Mouse (Mus musculus) intestine, embryonic 16.5 days (tissue): ENCODE results near the gene Unc5b. TPM values are rescaled to one million over a fixed set of nuclear protein-coding genes. Genes with fewer than 3 reads are reported as not detected.

ENCODE experiments used
- ATAC-seq: fragments of 200-750 bp; cut with Nextera tagmentation; 2 replicates; pipeline ENCODE4 v1.8.0; 2017; ENCODE audit warnings: moderate TSS enrichment, moderate library complexity
- H3K27ac ChIP-seq: fragments of 300-500 bp; sonication (generic); 2 replicates; pipeline ENCODE4 v1.5.1; 2014; ENCODE audit warnings: mild to moderate bottlenecking, low read length
- H3K27me3 ChIP-seq: fragments of 300-500 bp; sonication (generic); replicated peaks from 2 replicates; pipeline ENCODE4 v1.6.1; 2014; ENCODE audit warnings: low read length, control low read depth, mixed read lengths; ENCODE audit not compliant: control insufficient read depth, insufficient read depth
- H3K36me3 ChIP-seq: fragments of 300-500 bp; sonication (generic); 2 replicates; pipeline ENCODE4 v1.6.1; 2014; ENCODE audit warnings: low read length, control low read depth; ENCODE audit not compliant: control insufficient read depth, insufficient read depth
- H3K4me1 ChIP-seq: fragments of 300-500 bp; sonication (generic); 2 replicates; pipeline ENCODE4 v1.6.1; 2014; ENCODE audit warnings: low read length, control low read depth, mixed read lengths; ENCODE audit not compliant: control insufficient read depth, insufficient read depth
- H3K4me2 ChIP-seq: fragments of 300-500 bp; sonication (generic); 2 replicates; pipeline ENCODE4 v1.6.1; 2014; ENCODE audit warnings: low read depth, low read length, control low read depth
- H3K4me3 ChIP-seq: fragments of 300-500 bp; sonication (generic); 2 replicates; pipeline ENCODE4 v1.5.1; 2014; ENCODE audit warnings: mild to moderate bottlenecking, low read length
- H3K9ac ChIP-seq: fragments of 300-500 bp; sonication (generic); 2 replicates; pipeline ENCODE4 v1.6.1; 2014; ENCODE audit warnings: low read depth, low read length
- H3K9me3 ChIP-seq: fragments of 300-500 bp; sonication (generic); 2 replicates; pipeline ENCODE4 v1.6.1; 2016; ENCODE audit warnings: low read length, control low read depth; ENCODE audit not compliant: control insufficient read depth
- WGBS: fragments of 180-500 bp; shearing (Covaris S2); extraction: QIAGEN DNeasy Blood & Tissue Kit; methylation state at CpG from one replicate; pipeline ENCODE4 v1.1.7; 2014; 5-methylcytosine and 5-hydroxymethylcytosine counted together
- polyA plus RNA-seq: library from polyadenylated mRNA; unstranded; fragments of >200 nt; fragmentation: Nextera tagmentation; extraction: Ambion mirVana; gene quantifications from 2 replicates; pipeline ENCODE4 v1.2.1, GENCODE M21; 2015

Gene Unc5b
- polyA plus RNA-seq, 1 experiment from 2014 or later: 4.6 TPM

- no peaks in the 10 kb centered on the region for H3K9me3 ChIP-seq
- H3K36me3 ChIP-seq: no peaks in the 10 kb centered on the region
- no peak for ATAC-seq
- H3K4me1 ChIP-seq: peaks cover 13% of the 10 kb centered on the region
- H3K4me3 ChIP-seq: no peak overlapping the region
- no peaks in the 10 kb centered on the region for H3K27me3 ChIP-seq
- no peak overlapping the region for H3K4me2 ChIP-seq
- H3K9ac ChIP-seq: no peak overlapping the region
- no peak overlapping the region for H3K27ac ChIP-seq
Observed at GRCm38 (mm10) chr10:60756146-60756545, 75.2 kb downstream of the Unc5b start.

GRCm38 (mm10) chr10:60753941-60754340 lies 77.4 kb downstream of the Unc5b start:
- H3K36me3 ChIP-seq: no peaks in the 10 kb centered on the region
- H3K9me3 ChIP-seq: no peaks in the 10 kb centered on the region
- no peak overlapping the region for H3K27ac ChIP-seq
- no peaks in the 10 kb centered on the region for H3K27me3 ChIP-seq
- ATAC-seq: no peak
- H3K4me1 ChIP-seq: peaks cover 13% of the 10 kb centered on the region
- no peak overlapping the region for H3K4me3 ChIP-seq
- H3K4me2 ChIP-seq: no peak overlapping the region
- WGBS: 78% methylated on average over 8 of the region's 8 CpGs
- no peak overlapping the region for H3K9ac ChIP-seq

GRCm38 (mm10) chr10:60753261-60753660 lies 78.1 kb downstream of the Unc5b start:
- ATAC-seq: no peak
- Histone ChIP-seq H3K9ac (peak overlapping the region; percentile 71), H3K36me3 (no peaks in the 10 kb centered on the region), H3K27me3 (no peaks in the 10 kb centered on the region), H3K27ac (peak overlapping the region; percentile 62; the same call in 1 of the 2 replicates), H3K9me3 (no peaks in the 10 kb centered on the region), H3K4me1 (peaks cover 13% of the 10 kb centered on the region), H3K4me2 (peak overlapping the region; percentile 90; the same call in 1 of the 2 replicates), H3K4me3 (no peak overlapping the region)
- 73% methylated on average over 9 of the region's 9 CpGs for WGBS

DNA sequence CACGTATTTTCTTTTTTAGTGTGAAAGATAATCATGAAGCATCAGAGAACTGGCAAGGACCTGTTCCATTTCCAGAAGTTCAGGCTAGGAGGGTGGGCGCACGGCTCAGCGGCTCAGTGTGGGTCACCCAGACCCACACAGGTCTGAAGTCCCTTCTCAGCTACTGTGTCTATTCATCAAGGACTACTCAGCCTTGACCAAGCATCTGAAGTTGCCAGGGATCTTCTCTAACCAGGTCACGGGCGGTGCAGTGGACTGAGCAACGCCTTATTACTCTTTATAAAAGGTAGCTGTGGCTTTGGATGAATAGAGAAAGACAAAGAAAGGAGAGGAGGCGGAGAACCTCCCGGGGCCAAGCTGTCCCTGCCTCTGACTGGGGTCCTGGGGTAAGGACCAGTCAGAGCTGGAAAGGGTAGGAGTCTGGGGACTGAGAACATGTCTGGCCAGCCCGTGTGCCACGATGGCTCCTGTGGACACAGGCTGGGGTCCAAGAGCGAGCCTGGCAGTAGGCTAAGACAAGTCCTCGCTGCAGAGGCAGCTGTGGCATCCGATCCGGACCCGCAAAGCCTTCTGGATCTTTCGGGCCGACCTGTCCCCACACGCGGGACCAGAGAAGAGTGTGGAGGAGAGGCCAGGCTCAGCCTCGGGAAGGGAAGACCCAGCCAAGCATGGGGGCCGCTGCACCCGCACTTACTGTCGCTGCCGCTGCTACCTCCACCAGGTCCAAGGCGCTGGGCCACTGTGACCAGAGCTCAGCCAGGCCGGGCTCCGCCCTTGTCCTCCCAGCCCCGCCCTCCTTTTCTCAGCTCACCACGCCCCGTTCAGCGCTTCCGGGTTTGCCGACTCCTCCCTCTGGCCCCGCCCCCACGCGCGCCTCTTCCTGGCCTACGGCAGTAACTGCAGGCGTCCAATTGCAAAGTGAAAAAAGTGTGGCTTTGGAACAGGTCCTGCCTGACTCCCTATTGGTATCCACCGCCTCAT lies 79.1 kb downstream of the Unc5b start, which contains the start of gene Slc29a3:
Slc29a3 (minus strand) TSS at position 755 of the 981 bp plus-strand sequence.
- H3K4me2 ChIP-seq: peak within 1 kb of the TSS; percentile 90
- H3K4me3 ChIP-seq: peak within 1 kb of the TSS; percentile 70
- peaks cover 18% of the 10 kb centered on the region for H3K4me1 ChIP-seq
- no peaks in the 10 kb centered on the region for H3K9me3 ChIP-seq
- 10% methylated on average over 41 of the region's 41 CpGs for WGBS
- H3K27me3 ChIP-seq: no peaks in the 10 kb centered on the region
- peak; percentile 96 for ATAC-seq
- H3K27ac ChIP-seq: peak within 1 kb of the TSS; percentile 62
- H3K36me3 ChIP-seq: no peaks in the 10 kb centered on the region
- H3K9ac ChIP-seq: peak within 1 kb of the TSS; percentile 90

GRCm38 (mm10) chr10:60747667-60748212 lies 83.6 kb downstream of the Unc5b start:
- Histone ChIP-seq H3K9me3 (no peaks in the 10 kb centered on the region), H3K4me1 (peaks cover 14% of the 10 kb centered on the region), H3K27ac (no peak overlapping the region), H3K4me3 (no peak overlapping the region), H3K27me3 (no peaks in the 10 kb centered on the region), H3K36me3 (no peaks in the 10 kb centered on the region), H3K4me2 (no peak overlapping the region), H3K9ac (peak overlapping the region; percentile 8; the same call in 1 of the 2 replicates)
- ATAC-seq: no peak
- WGBS: 75% methylated on average over 6 of the region's 6 CpGs

- H3K4me2 ChIP-seq: no peak overlapping the region
- H3K9me3 ChIP-seq: no peaks in the 10 kb centered on the region
- H3K27me3 ChIP-seq: no peaks in the 10 kb centered on the region
- no peak overlapping the region for H3K9ac ChIP-seq
- H3K27ac ChIP-seq: no peak overlapping the region
- no peak for ATAC-seq
- no peak overlapping the region for H3K4me3 ChIP-seq
- no peaks in the 10 kb centered on the region for H3K36me3 ChIP-seq
- 85% methylated on average over 2 of the region's 2 CpGs for WGBS
- H3K4me1 ChIP-seq: peaks cover 8% of the 10 kb centered on the region
Observed at GRCm38 (mm10) chr10:60746512-60746911, 84.9 kb downstream of the Unc5b start.

- H3K4me3 ChIP-seq: no peak overlapping the region
- H3K4me2 ChIP-seq: no peak overlapping the region
- H3K9me3 ChIP-seq: no peaks in the 10 kb centered on the region
- 93% methylated on average over 14 of the region's 14 CpGs for WGBS
- peaks cover 5% of the 10 kb centered on the region for H3K4me1 ChIP-seq
- no peak overlapping the region for H3K27ac ChIP-seq
- H3K36me3 ChIP-seq: no peaks in the 10 kb centered on the region
- H3K9ac ChIP-seq: no peak overlapping the region
- H3K27me3 ChIP-seq: no peaks in the 10 kb centered on the region
- ATAC-seq: no peak
Observed at GRCm38 (mm10) chr10:60744543-60745290, 86.7 kb downstream of the Unc5b start.

GRCm38 (mm10) chr10:60743681-60744080 lies 87.7 kb downstream of the Unc5b start:
- no peaks in the 10 kb centered on the region for H3K27me3 ChIP-seq
- no peak overlapping the region for H3K4me3 ChIP-seq
- H3K27ac ChIP-seq: no peak overlapping the region
- H3K36me3 ChIP-seq: no peaks in the 10 kb centered on the region
- H3K9me3 ChIP-seq: no peaks in the 10 kb centered on the region
- no peak overlapping the region for H3K9ac ChIP-seq
- H3K4me1 ChIP-seq: peaks cover 5% of the 10 kb centered on the region
- no peak for ATAC-seq
- H3K4me2 ChIP-seq: no peak overlapping the region
- WGBS: 73% methylated on average over 9 of the region's 9 CpGs

DNA sequence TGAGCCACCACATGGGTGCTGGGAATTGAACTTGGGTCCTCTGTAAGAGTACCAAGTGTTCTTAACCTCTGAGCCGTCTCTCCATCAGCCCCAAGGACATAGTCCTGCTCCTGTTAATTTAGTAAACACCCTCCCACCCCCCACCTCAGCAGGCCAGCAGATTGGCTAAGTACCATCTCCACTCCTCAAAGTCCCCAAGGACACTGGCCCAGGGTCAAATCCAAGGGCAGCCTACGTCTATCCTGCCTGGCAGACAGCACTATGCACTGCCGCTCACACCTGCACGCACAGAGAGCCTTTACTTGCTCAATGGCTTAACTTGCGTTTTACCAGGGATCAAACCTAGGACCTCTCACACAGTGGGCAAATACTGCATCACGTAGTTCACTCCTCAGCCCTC lies 88.4 kb downstream of the Unc5b start:
- 77% methylated on average over 6 of the region's 6 CpGs for WGBS
- Histone ChIP-seq H3K4me3 (no peak overlapping the region), H3K36me3 (no peaks in the 10 kb centered on the region), H3K9me3 (no peaks in the 10 kb centered on the region), H3K27me3 (no peaks in the 10 kb centered on the region), H3K9ac (no peak overlapping the region), H3K4me2 (no peak overlapping the region), H3K27ac (no peak overlapping the region), H3K4me1 (peaks cover 5% of the 10 kb centered on the region)
- ATAC-seq: no peak
